Mouse (Mus musculus) kidney, postnatal 0 days (tissue): ENCODE results near the gene Ankrd10. TPM values are rescaled to one million over a fixed set of nuclear protein-coding genes. Genes with fewer than 3 reads are reported as not detected.

ENCODE experiments used
- ATAC-seq: fragments of 200-750 bp; cut with Nextera tagmentation; replicated peaks from 2 replicates; pipeline ENCODE4 v1.8.0; 2017; ENCODE audit warnings: low read depth, moderate number of reproducible peaks, moderate TSS enrichment, moderate library complexity; ENCODE audit not compliant: low FRiP score
- DNase-seq: peaks from one replicate; pipeline ENCODE4 v3.0.0-alpha.2; 2016; ENCODE audit warnings: low spot score
- H3K27ac ChIP-seq: fragments of 300-500 bp; sonication (generic); 2 replicates; pipeline ENCODE4 v1.5.1; 2014; ENCODE audit warnings: mild to moderate bottlenecking
- H3K27me3 ChIP-seq: fragments of 300-500 bp; sonication (generic); 2 replicates; pipeline ENCODE4 v1.6.1; 2014; ENCODE audit warnings: low read length, mixed read lengths; ENCODE audit not compliant: insufficient read depth
- H3K36me3 ChIP-seq: fragments of 300-500 bp; sonication (generic); 2 replicates; pipeline ENCODE4 v1.6.1; 2014; ENCODE audit warnings: low read length, mixed read lengths; ENCODE audit not compliant: insufficient read depth
- H3K4me1 ChIP-seq: fragments of 300-500 bp; sonication (generic); replicated peaks from 2 replicates; pipeline ENCODE4 v1.6.1; 2014; ENCODE audit warnings: antibody characterized with exemption, low read length, mixed read lengths; ENCODE audit not compliant: insufficient read depth
- H3K4me2 ChIP-seq: fragments of 300-500 bp; sonication (generic); 2 replicates; pipeline ENCODE4 v1.6.1; 2014; ENCODE audit warnings: mild to moderate bottlenecking, low read length, moderate library complexity, mixed read lengths
- H3K4me3 ChIP-seq: fragments of 300-500 bp; sonication (generic); replicated peaks from 2 replicates; pipeline ENCODE4 v1.5.1; 2014; ENCODE audit warnings: low read depth, low read length
- H3K9ac ChIP-seq: fragments of 300-500 bp; sonication (generic); 2 replicates; pipeline ENCODE4 v1.6.1; 2014; ENCODE audit warnings: low read depth, low read length
- H3K9me3 ChIP-seq: fragments of 300-500 bp; sonication (generic); replicated peaks from 2 replicates; pipeline ENCODE4 v1.6.1; 2016; ENCODE audit warnings: low read length, inconsistent platforms, mixed read lengths
- CTCF ChIP-seq: IDR thresholded peaks from 2 replicates; pipeline ENCODE4 v1.5.1; 2016; ENCODE audit warnings: antibody characterized with exemption, low read depth, mild to moderate bottlenecking, moderate library complexity
- WGBS: fragments of 180-500 bp; shearing (Covaris S2); extraction: QIAGEN DNeasy Blood & Tissue Kit; methylation state at CpG from one replicate; pipeline ENCODE4 v1.1.7; 2014; 5-methylcytosine and 5-hydroxymethylcytosine counted together
- polyA plus RNA-seq: library from polyadenylated mRNA; unstranded; fragments of >200 nt; fragmentation: Nextera tagmentation; extraction: Ambion mirVana; gene quantifications from 2 replicates; pipeline ENCODE4 v1.2.1, GENCODE M21; 2015

Ankrd10 gene
- polyA plus RNA-seq, 1 experiment from 2014 or later = 67.2 TPM

- WGBS = 36% methylated on average over 7 of the region's 7 CpGs
- no peaks in the 10 kb centered on the region for H3K9me3 ChIP-seq
- peaks cover 18% of the 10 kb centered on the region; the same call in 1 of the 2 replicates for H3K36me3 ChIP-seq
- no peak for TF ChIP-seq CTCF
- peak overlapping the region; percentile 64 for H3K27ac ChIP-seq
- H3K9ac ChIP-seq = peak overlapping the region; percentile 40; the same call in 1 of the 2 replicates
- H3K27me3 ChIP-seq = no peaks in the 10 kb centered on the region
- ATAC-seq = no peak
- H3K4me3 ChIP-seq = peak overlapping the region; percentile 80
- H3K4me1 ChIP-seq = peaks cover 14% of the 10 kb centered on the region
- H3K4me2 ChIP-seq = peak overlapping the region; percentile 93
- DNase-seq = peak; percentile 8
Measured at GRCm38 (mm10) chr8:11633414-11633813, 2.1 kb downstream of the Ankrd10 start.

- Histone ChIP-seq H3K9me3 (no peaks in the 10 kb centered on the region), H3K4me2 (peak overlapping the region; percentile 93; the same call in 1 of the 2 replicates), H3K36me3 (peaks cover 24% of the 10 kb centered on the region), H3K9ac (no peak overlapping the region), H3K4me3 (no peak overlapping the region), H3K27me3 (no peaks in the 10 kb centered on the region), H3K4me1 (peaks cover 14% of the 10 kb centered on the region), H3K27ac (0 out of 2 replicates have a peak overlapping the region, but pooled peaks have one; percentile 64)
- ATAC-seq (no peak), DNase-seq (peak; percentile 57)
- no peak for TF ChIP-seq CTCF
- WGBS = 17% methylated on average over 2 of the region's 2 CpGs
Measured at GRCm38 (mm10) chr8:11632406-11632805, 3.2 kb downstream of the Ankrd10 start.

GRCm38 (mm10) chr8:11629206-11629605 lies 6.4 kb downstream of the Ankrd10 start:
- Histone ChIP-seq H3K36me3 (peaks cover 30% of the 10 kb centered on the region), H3K27ac (no peak overlapping the region), H3K9ac (no peak overlapping the region), H3K4me3 (no peak overlapping the region), H3K4me1 (peaks cover 14% of the 10 kb centered on the region), H3K27me3 (no peaks in the 10 kb centered on the region), H3K9me3 (no peaks in the 10 kb centered on the region), H3K4me2 (no peak overlapping the region)
- WGBS = 64% methylated on average over 5 of the region's 5 CpGs
- no peak for TF ChIP-seq CTCF
- ATAC-seq = no peak
- no peak for DNase-seq

- DNase-seq (no peak), ATAC-seq (no peak)
- Histone ChIP-seq H3K4me3 (no peak overlapping the region), H3K4me1 (peaks cover 13% of the 10 kb centered on the region), H3K9me3 (no peaks in the 10 kb centered on the region), H3K4me2 (no peak overlapping the region), H3K9ac (no peak overlapping the region), H3K27me3 (no peaks in the 10 kb centered on the region), H3K36me3 (peaks cover 33% of the 10 kb centered on the region), H3K27ac (no peak overlapping the region)
- 75% methylated on average over 7 of the region's 7 CpGs for WGBS
- TF ChIP-seq CTCF = no peak
Measured at GRCm38 (mm10) chr8:11628506-11629132, 6.9 kb downstream of the Ankrd10 start.

- DNase-seq (no peak), ATAC-seq (peak; percentile 61; the same call in 1 of the 2 replicates)
- WGBS = 74% methylated on average over 9 of the region's 9 CpGs
- Histone ChIP-seq H3K9ac (no peak overlapping the region), H3K9me3 (no peaks in the 10 kb centered on the region), H3K4me2 (no peak overlapping the region), H3K27me3 (no peaks in the 10 kb centered on the region), H3K27ac (no peak overlapping the region; the same call in 1 of the 2 replicates), H3K36me3 (peaks cover 34% of the 10 kb centered on the region), H3K4me3 (no peak overlapping the region), H3K4me1 (peaks cover 4% of the 10 kb centered on the region)
- TF ChIP-seq CTCF = no peak
Measured at GRCm38 (mm10) chr8:11627717-11628116, 7.8 kb downstream of the Ankrd10 start.

GRCm38 (mm10) chr8:11625084-11625483 lies 10.5 kb downstream of the Ankrd10 start:
- ATAC-seq = no peak
- peaks cover 31% of the 10 kb centered on the region for H3K36me3 ChIP-seq
- WGBS = 80% methylated on average over 4 of the region's 4 CpGs

More at GRCm38 (mm10) chr8:11625084-11625483, 10.5 kb downstream of the Ankrd10 start:
- Histone ChIP-seq H3K4me1 (no peaks in the 10 kb centered on the region), H3K4me2 (no peak overlapping the region), H3K9me3 (no peaks in the 10 kb centered on the region), H3K9ac (no peak overlapping the region), H3K27ac (no peak overlapping the region), H3K4me3 (no peak overlapping the region), H3K27me3 (no peaks in the 10 kb centered on the region)
- DNase-seq = no peak
- no peak for TF ChIP-seq CTCF
